Mouse (Mus musculus) ZHBTc4 (cell line): ENCODE measurements at regions not wholly inside any gene's neighbourhood (a gene's known extent, or its start where the extent isn't known, plus 50 kb on each side); places are given as distances from the start of the nearest gene placed in this dataset.

ENCODE experiments used
- DNase-seq: peaks from one replicate; pipeline ENCODE4 v3.0.0-alpha.2; 2011; ENCODE audit warnings: low read depth, low spot score

- no peak for DNase-seq
Observed at GRCm38 (mm10) chr15:61297447-61298208, 374.8 kb upstream of the A1bg start.

GRCm38 (mm10) chr15:61294616-61295015 is 371.8 kb upstream of the A1bg start:
- no peak for DNase-seq

- no peak for DNase-seq
Observed at GRCm38 (mm10) chr15:61294131-61294530, 371.3 kb upstream of the A1bg start.

- no peak for DNase-seq
Observed at GRCm38 (mm10) chr15:61268766-61269165, 346.0 kb upstream of the A1bg start.

GRCm38 (mm10) chr15:61259047-61259446 is 336.2 kb upstream of the A1bg start:
- no peak for DNase-seq

GRCm38 (mm10) chr15:61244511-61244910 is 321.7 kb upstream of the A1bg start:
- DNase-seq, result no peak

- no peak for DNase-seq
Observed at GRCm38 (mm10) chr15:61242161-61242681, 319.4 kb upstream of the A1bg start.

GRCm38 (mm10) chr15:61241741-61242140 is 318.9 kb upstream of the A1bg start:
- DNase-seq, result no peak

- DNase-seq, result no peak
Observed at GRCm38 (mm10) chr15:61240344-61240743, 317.5 kb upstream of the A1bg start.

GRCm38 (mm10) chr15:61239414-61239813 is 316.6 kb upstream of the A1bg start:
- DNase-seq, result no peak

- no peak for DNase-seq
Observed at GRCm38 (mm10) chr15:61238996-61239395, 316.2 kb upstream of the A1bg start.

GRCm38 (mm10) chr15:61229579-61229978 is 306.8 kb upstream of the A1bg start:
- DNase-seq, result no peak

- DNase-seq, result no peak
Observed at GRCm38 (mm10) chr15:61222923-61223322, 300.1 kb upstream of the A1bg start.

GRCm38 (mm10) chr15:61210161-61210560 is 287.3 kb upstream of the A1bg start:
- DNase-seq, result no peak

GRCm38 (mm10) chr15:61189981-61190380 is 267.2 kb upstream of the A1bg start:
- DNase-seq, result no peak

- DNase-seq, result no peak
Observed at GRCm38 (mm10) chr15:61189481-61189880, 266.7 kb upstream of the A1bg start.

GRCm38 (mm10) chr15:61184597-61184963 is 261.8 kb upstream of the A1bg start:
- no peak for DNase-seq

- DNase-seq, result no peak
Observed at GRCm38 (mm10) chr15:61183751-61184596, 261.2 kb upstream of the A1bg start.

- DNase-seq, result no peak
Observed at GRCm38 (mm10) chr15:61183291-61183690, 260.5 kb upstream of the A1bg start.

GRCm38 (mm10) chr15:61168842-61169416 is 246.1 kb upstream of the A1bg start:
- no peak for DNase-seq

GRCm38 (mm10) chr15:61165050-61165449 is 242.2 kb upstream of the A1bg start:
- no peak for DNase-seq

- no peak for DNase-seq
Observed at GRCm38 (mm10) chr15:61161397-61161796, 238.6 kb upstream of the A1bg start.
